Comparison of ENCODE assay signal across 26 mouse cellular contexts in genomic region chr16:95194151-95194550, GRCm38 (mm10).
A peak's percentile ranks its signal among the peaks of the same experiment; 100 is the strongest.
DNase-seq lines count a peak whose midpoint lies in the region; ATAC-seq and TF ChIP-seq lines count a peak whose summit lies in the region.
"Had no signal": no experiment of that assay in that cellular context is flagged by ENCODE, and none has a peak within 500 bp of the region (broad histone marks: within the 10 kb centered on the region; RNA-seq: fewer than 3 reads in every experiment).

No protein-coding gene starts in this region.

- WGBS in forebrain, postnatal 0 days, result 34% methylated on average over 4 of the region's 4 CpGs
- WGBS in forebrain, embryonic 16.5 days, result 33% methylated on average over 4 of the region's 4 CpGs

- DNase-seq in forebrain, postnatal 0 days, result no peak
- DNase-seq in R1 (ENCODE audit: low read depth, low spot score), result peak; percentile 65
- peak; percentile 32 for DNase-seq in brain, embryonic 14.5 days (ENCODE audit: low read depth)
- no peak for DNase-seq in kidney, postnatal 36 days
- DNase-seq: adrenal gland, adult 8-10 months; adrenal gland, postnatal 14 days; adrenal gland, postnatal 36 days; cerebellum, adult 11 months; cerebellum, adult 18-20 months; cerebellum, adult 8-10 months; cerebellum, adult 9-11 months; cerebellum, postnatal 14 days; cerebellum, postnatal 36 days; embryo, embryonic 11 days had no signal

- no peaks in the 10 kb centered on the region for H3K9me3 ChIP-seq in forebrain, postnatal 0 days (ENCODE audit: low read length)
- no peaks in the 10 kb centered on the region for H3K9me3 ChIP-seq in forebrain, embryonic 16.5 days (ENCODE audit: control insufficient read depth, low read length)
- no peaks in the 10 kb centered on the region for H3K9me3 ChIP-seq in megakaryocyte, embryonic 14.5 days
- H3K9me3 ChIP-seq: embryonic facial prominence, embryonic 13.5 days; embryonic facial prominence, embryonic 15.5 days; forebrain, embryonic 10.5 days; forebrain, embryonic 12.5 days; G1E had no signal

- H3K27me3 ChIP-seq in forebrain, postnatal 0 days (ENCODE audit: insufficient read depth, low read length), result no peaks in the 10 kb centered on the region
- no peaks in the 10 kb centered on the region for H3K27me3 ChIP-seq in forebrain, embryonic 16.5 days (replicated peaks; ENCODE audit: control insufficient read depth, insufficient read depth, low read length)
- peaks cover 48% of the 10 kb centered on the region for H3K27me3 ChIP-seq in megakaryocyte, embryonic 14.5 days (replicated peaks)
- H3K27me3 ChIP-seq: forebrain, embryonic 12.5 days had no signal

- no peaks in the 10 kb centered on the region for H3K36me3 ChIP-seq in forebrain, postnatal 0 days (ENCODE audit: insufficient read depth)
- no peaks in the 10 kb centered on the region for H3K36me3 ChIP-seq in forebrain, embryonic 16.5 days (ENCODE audit: control insufficient read depth, insufficient read depth)
- no peaks in the 10 kb centered on the region for H3K36me3 ChIP-seq in megakaryocyte, embryonic 14.5 days (replicated peaks; ENCODE audit: low read length)
- H3K36me3 ChIP-seq: embryonic facial prominence, embryonic 13.5 days; embryonic facial prominence, embryonic 15.5 days; forebrain, embryonic 10.5 days; forebrain, embryonic 12.5 days; G1E had no signal

- TF ChIP-seq CTCF in forebrain, postnatal 0 days (IDR thresholded peaks at IDR 0.05; ENCODE audit: low read depth), result no peak
- no peak for TF ChIP-seq CTCF in brain, embryonic 14.5 days (IDR thresholded peaks at IDR 0.05; ENCODE audit: borderline replicate concordance, extremely low read depth, insufficient read depth, insufficient read length)

- H3K27ac ChIP-seq in forebrain, postnatal 0 days (ENCODE audit: low read depth, low read length), result no peak overlapping the region
- H3K27ac ChIP-seq in forebrain, embryonic 16.5 days (ENCODE audit: low read length), result no peak overlapping the region
- H3K27ac ChIP-seq: embryonic facial prominence, embryonic 13.5 days; embryonic facial prominence, embryonic 15.5 days; forebrain, embryonic 10.5 days; forebrain, embryonic 12.5 days had no signal

- H3K4me2 ChIP-seq in forebrain, postnatal 0 days (ENCODE audit: low read depth), result no peak overlapping the region
- no peak overlapping the region for H3K4me2 ChIP-seq in forebrain, embryonic 16.5 days (ENCODE audit: low read length)
- H3K4me2 ChIP-seq: embryonic facial prominence, embryonic 13.5 days; embryonic facial prominence, embryonic 15.5 days; forebrain, embryonic 12.5 days had no signal

- TF ChIP-seq POLR2A in brain, embryonic 14.5 days (IDR thresholded peaks at IDR 0.05; ENCODE audit: borderline replicate concordance, extremely low read depth, insufficient read depth, insufficient read length, poor library complexity, severe bottlenecking), result no peak

- H3K4me3 ChIP-seq in forebrain, postnatal 0 days (ENCODE audit: low read depth, low read length), result no peak overlapping the region
- no peak overlapping the region for H3K4me3 ChIP-seq in forebrain, embryonic 16.5 days (replicated peaks; ENCODE audit: low read length)
- H3K4me3 ChIP-seq in megakaryocyte, embryonic 14.5 days (replicated peaks), result peak overlapping the region; percentile 20
- H3K4me3 ChIP-seq: embryonic facial prominence, embryonic 13.5 days; embryonic facial prominence, embryonic 15.5 days; erythroblast, embryonic 14.5 days; forebrain, embryonic 10.5 days; forebrain, embryonic 12.5 days had no signal

- peak; percentile 12; the same call in 1 of the 2 replicates for ATAC-seq in forebrain, postnatal 0 days
- no peak for ATAC-seq in forebrain, embryonic 16.5 days
- no peak for ATAC-seq in megakaryocyte, adult 5-6 weeks (ENCODE audit: poor library complexity, severe bottlenecking)
- ATAC-seq in granulocyte monocyte progenitor cell, adult 5-6 weeks (replicated peaks; ENCODE audit: poor library complexity, severe bottlenecking), result no peak
- ATAC-seq: activated CD4-positive, CD25-positive, alpha-beta regulatory T cell, adult 4 months; Patski had no signal

- H3K4me1 ChIP-seq in forebrain, postnatal 0 days (ENCODE audit: insufficient read depth), result no peaks in the 10 kb centered on the region
- H3K4me1 ChIP-seq in forebrain, embryonic 16.5 days (replicated peaks; ENCODE audit: control insufficient read depth, insufficient read depth, low read length), result no peaks in the 10 kb centered on the region
- H3K4me1 ChIP-seq in megakaryocyte, embryonic 14.5 days, result peaks cover 11% of the 10 kb centered on the region
- H3K4me1 ChIP-seq: embryonic facial prominence, embryonic 13.5 days; embryonic facial prominence, embryonic 15.5 days had no signal

- H3K9ac ChIP-seq in forebrain, postnatal 0 days, result no peak overlapping the region
- H3K9ac ChIP-seq in forebrain, embryonic 16.5 days (replicated peaks; ENCODE audit: low read depth, low read length), result no peak overlapping the region
- H3K9ac ChIP-seq: embryonic facial prominence, embryonic 13.5 days; embryonic facial prominence, embryonic 15.5 days; forebrain, embryonic 12.5 days had no signal

Comparison
In these comparisons a context has a peak if more than half of its experiments do, and no peak if none do; other contexts are left out.
1. DNase-seq: peak in R1 (single experiment) and brain, embryonic 14.5 days (single experiment); none in forebrain, postnatal 0 days (single experiment) and kidney, postnatal 36 days (0 of 2).